Mouse (Mus musculus) liver, embryonic 14.5 days (tissue): ENCODE data around the gene Fry. TPM values are rescaled to one million over a fixed set of nuclear protein-coding genes. Genes with fewer than 3 reads are reported as not detected.

Experiments
- ATAC-seq: fragments of 200-750 bp; cut with Nextera tagmentation; 2 replicates; pipeline ENCODE4 v1.8.0; 2017; ENCODE audit warnings: moderate number of reproducible peaks, mild to moderate bottlenecking, moderate library complexity; ENCODE audit not compliant: insufficient read depth
- DNase-seq, 3 experiments: peaks; one replicate each; pipeline ENCODE4 v3.0.0-alpha.2; 2012 to 2013; ENCODE audit warnings: low read depth in 3 of 3, low spot score in 3 of 3
- H3K27ac ChIP-seq: fragments of 300-500 bp; sonication (generic); 2 replicates; pipeline ENCODE4 v1.5.1; 2014; ENCODE audit warnings: moderate library complexity, mild to moderate bottlenecking, control low read depth, inconsistent platforms
- H3K27me3 ChIP-seq: fragments of 300-500 bp; sonication (generic); 2 replicates; pipeline ENCODE4 v1.6.1; 2014; ENCODE audit warnings: mild to moderate bottlenecking, low read length, moderate library complexity; ENCODE audit not compliant: control insufficient read depth, insufficient read depth
- H3K36me3 ChIP-seq: fragments of 300-500 bp; sonication (generic); replicated peaks from 2 replicates; pipeline ENCODE4 v1.6.1; 2014; ENCODE audit warnings: low read depth; ENCODE audit not compliant: control insufficient read depth, insufficient read depth
- H3K4me1 ChIP-seq, 2 experiments: fragments of 200-500 bp in 1 of 2; fragments of 300-500 bp in 1 of 2; sonication (generic) in 1 of 2; replicated peaks; 2 replicates each; pipeline ENCODE4 v1.6.1; 2012 to 2014; ENCODE audit warnings: antibody characterized with exemption in 1 of 2, inconsistent platforms in 1 of 2, low read length in 1 of 2; ENCODE audit not compliant: control insufficient read depth in 2 of 2, insufficient read depth in 2 of 2
- H3K4me2 ChIP-seq: fragments of 300-500 bp; sonication (generic); 2 replicates; pipeline ENCODE4 v1.6.1; 2014; ENCODE audit warnings: low read depth, mild to moderate bottlenecking, control low read depth, moderate library complexity
- H3K4me3 ChIP-seq, 2 experiments: fragments of 200-500 bp in 1 of 2; fragments of 300-500 bp in 1 of 2; sonication (generic) in 1 of 2; 2 replicates each; pipeline ENCODE4 v1.5.1; 2012 to 2014; ENCODE audit warnings: low read depth in 2 of 2, low read length in 2 of 2, mild to moderate bottlenecking in 2 of 2, control low read depth in 1 of 2, inconsistent platforms in 1 of 2, moderate library complexity in 1 of 2; ENCODE audit not compliant: insufficient read depth in 1 of 2
- H3K9ac ChIP-seq: fragments of 300-500 bp; sonication (generic); replicated peaks from 2 replicates; pipeline ENCODE4 v1.6.1; 2014; ENCODE audit warnings: mild to moderate bottlenecking, control low read depth, moderate library complexity
- H3K9me3 ChIP-seq: fragments of 300-500 bp; sonication (generic); 2 replicates; pipeline ENCODE4 v1.6.1; 2016; ENCODE audit warnings: low read length, mixed read lengths; ENCODE audit not compliant: control insufficient read depth
- CTCF ChIP-seq: IDR thresholded peaks from 2 replicates; pipeline ENCODE4 v1.5.1; 2016; ENCODE audit warnings: antibody characterized with exemption, low read depth, control low read depth
- EP300 ChIP-seq: IDR thresholded peaks from 2 replicates; pipeline ENCODE4 v1.6.1; 2016; ENCODE audit warnings: antibody characterized with exemption, low read depth
- WGBS: fragments of 180-500 bp; shearing (Covaris S2); extraction: QIAGEN DNeasy Blood & Tissue Kit; methylation state at CpG from one replicate; pipeline ENCODE4 v1.1.7; 2014; ENCODE audit not compliant: insufficient replicate concordance; 5-methylcytosine and 5-hydroxymethylcytosine counted together
- polyA plus RNA-seq, 2 experiments: library from polyadenylated mRNA; depleted of rRNA in 1 of 2; stranded (reverse) in 1 of 2; unstranded in 1 of 2; fragments of >200 nt; fragmentation: Nextera tagmentation in 1 of 2; extraction: Ambion mirVana in 1 of 2; gene quantifications; 2 replicates each; pipeline versions ENCODE4 v1.2.1 to v1.2.3; 2012 to 2014

The Fry gene
- polyA plus RNA-seq, 2 experiments: 1.4 to 1.9 TPM

GRCm38 (mm10) chr5:150232159-150233150 lies 114.0 kb downstream of the Fry start:
- ATAC-seq: peak; percentile 62

GRCm38 (mm10) chr5:150233154-150233886 lies 114.9 kb downstream of the Fry start:
- H3K36me3 ChIP-seq: no peaks in the 10 kb centered on the region
- 41% methylated on average over 17 of the region's 17 CpGs for WGBS
- H3K27ac ChIP-seq: no peak overlapping the region
- no peak overlapping the region for H3K4me2 ChIP-seq
- no peak overlapping the region for H3K4me3 ChIP-seq
- no peaks in the 10 kb centered on the region for H3K9me3 ChIP-seq
- H3K4me1 ChIP-seq: no peaks in the 10 kb centered on the region; a peak in 1 of 4 replicates
- no peaks in the 10 kb centered on the region for H3K27me3 ChIP-seq
- peak; percentile 74 for TF ChIP-seq CTCF
- TF ChIP-seq EP300: no peak
- DNase-seq: peak in 2 of 3 experiments; percentile 22 to 28
- no peak; the same call in 1 of the 2 replicates for ATAC-seq
- no peak overlapping the region for H3K9ac ChIP-seq

More at GRCm38 (mm10) chr5:150232159-150233150, 114.0 kb downstream of the Fry start:
- Histone ChIP-seq H3K4me3 (no peak overlapping the region), H3K9me3 (no peaks in the 10 kb centered on the region), H3K27ac (no peak overlapping the region), H3K4me2 (no peak overlapping the region), H3K4me1 (peaks cover 0 to 1% of the 10 kb centered on the region in 2 experiments; a peak in 1 of 4 replicates), H3K9ac (no peak overlapping the region), H3K36me3 (no peaks in the 10 kb centered on the region), H3K27me3 (no peaks in the 10 kb centered on the region)
- TF ChIP-seq CTCF: no peak
- no peak for TF ChIP-seq EP300
- WGBS: 28% methylated on average over 19 of the region's 21 CpGs
- no peak for DNase-seq

- ATAC-seq (no peak), DNase-seq (no peak)
- no peaks in the 10 kb centered on the region for H3K36me3 ChIP-seq
- no peaks in the 10 kb centered on the region for H3K27me3 ChIP-seq
- H3K4me1 ChIP-seq: no peaks in the 10 kb centered on the region; a peak in 1 of 4 replicates
- whole genome bisulfite sequencing: 77% methylated on average over 5 of the region's 5 CpGs
- TF ChIP-seq EP300 (no peak), CTCF (no peak)
- H3K4me3 ChIP-seq: no peak overlapping the region
- H3K9me3 ChIP-seq: no peaks in the 10 kb centered on the region
- H3K4me2 ChIP-seq: no peak overlapping the region
- no peak overlapping the region for H3K27ac ChIP-seq
- no peak overlapping the region for H3K9ac ChIP-seq
Measured at GRCm38 (mm10) chr5:150235931-150236330, 117.5 kb downstream of the Fry start.

- Histone ChIP-seq H3K4me1 (no peaks in the 10 kb centered on the region; a peak in 1 of 4 replicates), H3K27me3 (no peaks in the 10 kb centered on the region), H3K4me2 (no peak overlapping the region), H3K9ac (no peak overlapping the region), H3K27ac (no peak overlapping the region), H3K9me3 (no peaks in the 10 kb centered on the region), H3K36me3 (no peaks in the 10 kb centered on the region), H3K4me3 (no peak overlapping the region)
- TF ChIP-seq CTCF (peak; percentile 36; the same call in 1 of the 2 replicates), EP300 (no peak)
- DNase-seq (no peak), ATAC-seq (no peak)
Measured at GRCm38 (mm10) chr5:150236597-150236996, 118.2 kb downstream of the Fry start.

- H3K9ac ChIP-seq: no peak overlapping the region
- no peak overlapping the region for H3K4me3 ChIP-seq
- H3K4me1 ChIP-seq: no peaks in the 10 kb centered on the region
- no peaks in the 10 kb centered on the region for H3K9me3 ChIP-seq
- ATAC-seq (no peak), DNase-seq (no peak)
- 82% methylated on average over 9 of the region's 9 CpGs for WGBS
- no peaks in the 10 kb centered on the region for H3K36me3 ChIP-seq
- H3K27ac ChIP-seq: no peak overlapping the region
- TF ChIP-seq CTCF: no peak
- TF ChIP-seq EP300: no peak
- no peaks in the 10 kb centered on the region for H3K27me3 ChIP-seq
- H3K4me2 ChIP-seq: no peak overlapping the region
Measured at GRCm38 (mm10) chr5:150241638-150242037, 123.2 kb downstream of the Fry start.
